Mouse (Mus musculus) C2C12 (cell line): ENCODE results near the gene 1700011L22Rik. TPM values are rescaled to one million over a fixed set of nuclear protein-coding genes. Genes with fewer than 3 reads are reported as not detected.

Source experiments
- H3K27me3 ChIP-seq: one replicate; pipeline ENCODE4 v1.6.1; 2011; ENCODE audit not compliant: control insufficient read depth, insufficient read depth, insufficient read length
- H3K36me3 ChIP-seq: one replicate; pipeline ENCODE4 v1.6.1; 2011; ENCODE audit not compliant: control insufficient read depth, insufficient read depth
- H3K4me3 ChIP-seq: one replicate; pipeline ENCODE4 v1.5.1; 2011; ENCODE audit warnings: mild to moderate bottlenecking, control low read depth; ENCODE audit not compliant: poor library complexity, insufficient read depth, severe bottlenecking
- H3K79me2 ChIP-seq: one replicate; pipeline ENCODE4 v1.6.1; 2011; ENCODE audit not compliant: control insufficient read depth, insufficient read depth
- H3K79me3 ChIP-seq: one replicate; pipeline ENCODE4 v1.6.1; 2011; ENCODE audit warnings: low read depth, control low read depth
- H3ac ChIP-seq: one replicate; pipeline ENCODE3; 2011; ENCODE audit warnings: low read depth; ENCODE audit not compliant: control insufficient read depth, insufficient read length
- CEBPB ChIP-seq: IDR thresholded peaks from one replicate; pipeline ENCODE4 v1.6.1; 2011; ENCODE audit warnings: low read depth, mild to moderate bottlenecking, control low read depth, moderate library complexity
- CTCF ChIP-seq: IDR thresholded peaks from one replicate; pipeline ENCODE4 v1.5.1; 2011; ENCODE audit not compliant: control insufficient read depth, insufficient read depth, insufficient read length
- FOSL1 ChIP-seq: IDR thresholded peaks from one replicate; pipeline ENCODE4 v1.8.0; 2011; ENCODE audit warnings: mild to moderate bottlenecking, low read length; ENCODE audit not compliant: poor library complexity, insufficient read depth, severe bottlenecking
- MAX ChIP-seq: IDR thresholded peaks from one replicate; pipeline ENCODE4 v1.6.1; 2011; ENCODE audit warnings: mild to moderate bottlenecking, control low read depth
- MYOD1 ChIP-seq: IDR thresholded peaks from one replicate; pipeline ENCODE4 v1.6.1; 2011; ENCODE audit warnings: low read depth; ENCODE audit not compliant: control insufficient read depth, insufficient read length
- MYOG ChIP-seq: IDR thresholded peaks from one replicate; pipeline ENCODE4 v1.6.1; 2011; ENCODE audit not compliant: control insufficient read depth, insufficient read length; ENCODE audit errors: extremely low read depth
- USF1 ChIP-seq: IDR thresholded peaks from one replicate; pipeline ENCODE4 v1.6.1; 2011; ENCODE audit warnings: low read depth, mild to moderate bottlenecking, control low read depth, moderate library complexity
- polyA plus RNA-seq: library from polyadenylated mRNA; unstranded; fragments of >200 nt; fragmentation: generic; extraction: Trizol; gene quantifications from one replicate; pipeline ENCODE4 v1.2.1, GENCODE M21; 2012; ENCODE audit warnings: missing spikeins

The 1700011L22Rik gene
- polyA plus RNA-seq, 1 experiment: not detected

DNA sequence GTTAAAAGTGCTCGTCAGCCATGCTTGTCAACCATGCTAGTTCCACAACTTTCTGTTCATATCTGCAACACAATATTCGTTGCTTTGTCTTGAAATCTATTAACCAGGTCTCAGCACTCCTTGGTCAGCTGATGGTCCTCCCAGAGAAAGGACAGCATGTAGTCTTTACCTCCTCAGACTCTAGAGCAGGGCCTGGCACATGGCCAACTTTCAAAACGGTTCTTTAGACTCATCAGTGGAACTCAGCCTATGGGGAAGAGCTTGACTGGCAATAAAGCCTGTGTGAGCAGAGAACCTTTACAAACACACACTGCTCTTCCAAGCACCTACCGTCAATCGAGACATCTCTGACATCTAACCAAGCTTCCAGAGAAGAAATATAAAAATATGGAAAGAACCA, 41.2 kb upstream of the 1700011L22Rik start:
- H3K27me3 ChIP-seq: no peaks in the 10 kb centered on the region
- no peak for TF ChIP-seq USF1
- no peak for TF ChIP-seq MYOG
- H3K36me3 ChIP-seq: no peaks in the 10 kb centered on the region
- H3K79me2 ChIP-seq: no peaks in the 10 kb centered on the region
- no peaks in the 10 kb centered on the region for H3K79me3 ChIP-seq
- H3K4me3 ChIP-seq: no peak overlapping the region
- H3ac ChIP-seq: no peak overlapping the region

DNA sequence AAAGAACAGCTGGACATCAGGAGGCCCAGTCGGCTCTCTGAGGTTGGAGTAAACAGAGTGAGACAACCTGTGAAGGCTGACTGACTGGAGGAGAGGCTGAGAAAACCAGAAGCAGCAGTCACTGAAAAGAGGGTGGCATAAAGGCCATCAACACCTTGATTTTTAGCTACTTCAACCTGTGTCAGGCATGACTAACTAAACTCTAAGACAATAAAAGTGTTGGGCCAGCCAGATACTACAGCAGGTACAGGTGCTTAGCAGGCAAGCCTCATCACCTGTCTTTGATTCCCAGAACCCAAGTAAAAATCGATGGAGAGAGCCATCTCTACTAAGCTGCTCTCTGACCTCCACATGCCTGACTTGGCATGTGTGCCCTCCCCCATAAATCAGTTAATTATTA, 40.3 kb upstream of the 1700011L22Rik start:
- Histone ChIP-seq H3K4me3 (no peak overlapping the region), H3K36me3 (no peaks in the 10 kb centered on the region), H3K79me2 (no peaks in the 10 kb centered on the region), H3K79me3 (no peaks in the 10 kb centered on the region), H3K27me3 (no peaks in the 10 kb centered on the region), H3ac (no peak overlapping the region)
- no peak for TF ChIP-seq CEBPB
- TF ChIP-seq MAX: no peak
- TF ChIP-seq USF1: no peak
- TF ChIP-seq MYOG: no peak
- TF ChIP-seq FOSL1: no peak
- TF ChIP-seq CTCF: no peak
- no peak for TF ChIP-seq MYOD1

DNA sequence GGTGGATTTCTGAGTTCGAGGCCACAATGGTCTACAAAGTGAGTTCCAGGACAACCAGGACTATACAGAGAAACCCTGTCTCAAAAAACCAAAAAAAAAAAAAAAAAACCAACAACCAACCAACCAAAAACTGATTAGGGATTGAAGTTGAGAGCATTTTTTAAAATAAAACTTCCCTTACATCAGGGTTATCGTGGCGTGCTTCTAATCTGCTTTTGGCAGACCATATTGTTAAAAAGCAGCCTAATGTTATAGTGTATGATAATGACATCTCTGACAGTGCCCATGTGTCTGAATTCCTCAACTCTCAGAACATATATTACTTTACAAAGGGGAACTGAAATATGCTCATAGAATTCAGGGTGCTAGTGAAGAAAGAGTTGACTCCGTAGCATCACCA, 39.9 kb upstream of the 1700011L22Rik start:
- Histone ChIP-seq H3K4me3 (no peak overlapping the region), H3K79me3 (no peaks in the 10 kb centered on the region), H3K36me3 (no peaks in the 10 kb centered on the region), H3K79me2 (no peaks in the 10 kb centered on the region), H3ac (no peak overlapping the region), H3K27me3 (no peaks in the 10 kb centered on the region)
- no peak for TF ChIP-seq CTCF
- no peak for TF ChIP-seq MYOD1
- TF ChIP-seq CEBPB: no peak
- TF ChIP-seq MAX: no peak
- TF ChIP-seq USF1: no peak
- TF ChIP-seq FOSL1: no peak
- TF ChIP-seq MYOG: no peak

DNA sequence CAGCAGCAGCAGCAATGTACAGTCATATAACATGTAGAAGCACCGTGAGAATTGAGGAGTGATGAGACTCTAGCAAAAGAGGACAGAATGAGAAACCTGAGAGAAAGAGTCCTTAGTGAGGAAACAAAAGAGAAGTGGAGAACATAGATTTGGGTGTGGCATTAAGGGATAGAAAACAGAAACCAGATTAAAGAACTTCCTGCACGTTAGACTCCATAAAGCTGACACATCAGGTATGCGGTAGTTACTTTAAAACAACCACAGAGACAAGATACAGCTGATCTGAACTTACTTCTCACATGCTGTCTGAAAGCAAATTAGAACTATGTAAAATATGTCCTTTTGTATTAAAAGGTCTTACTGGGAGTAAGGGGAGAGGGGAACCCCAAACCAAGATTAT, 38.1 kb upstream of the 1700011L22Rik start:
- Histone ChIP-seq H3K4me3 (no peak overlapping the region), H3K79me3 (no peaks in the 10 kb centered on the region), H3K36me3 (no peaks in the 10 kb centered on the region), H3K27me3 (no peaks in the 10 kb centered on the region), H3K79me2 (no peaks in the 10 kb centered on the region), H3ac (no peak overlapping the region)
- no peak for TF ChIP-seq FOSL1
- no peak for TF ChIP-seq CEBPB
- TF ChIP-seq CTCF: no peak
- no peak for TF ChIP-seq USF1
- no peak for TF ChIP-seq MYOG
- no peak for TF ChIP-seq MYOD1
- TF ChIP-seq MAX: no peak

DNA sequence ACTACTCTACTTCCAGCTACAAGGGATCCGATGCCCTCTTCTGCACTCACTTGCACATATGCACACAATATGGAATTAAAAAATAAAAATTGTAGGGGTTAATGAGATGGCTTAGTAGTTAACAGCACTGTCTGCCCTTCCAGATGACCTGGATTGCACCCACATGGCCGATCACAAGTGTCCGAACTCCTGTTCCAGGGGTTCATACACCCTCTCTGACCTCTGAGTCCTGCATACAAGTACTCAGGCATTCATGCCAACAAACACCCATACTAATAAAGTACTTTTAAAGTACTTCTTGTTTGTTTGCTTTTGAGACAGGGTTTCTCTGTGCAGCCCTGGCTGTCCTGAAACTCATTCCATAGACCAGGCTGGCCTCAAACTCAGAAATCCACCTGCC, 36.3 kb upstream of the 1700011L22Rik start:
- TF ChIP-seq CTCF: no peak
- TF ChIP-seq MYOD1: no peak
- no peak for TF ChIP-seq MYOG
- TF ChIP-seq CEBPB: no peak
- no peak for TF ChIP-seq USF1
- no peak for TF ChIP-seq MAX
- TF ChIP-seq FOSL1: no peak
- Histone ChIP-seq H3K79me3 (no peaks in the 10 kb centered on the region), H3ac (no peak overlapping the region), H3K4me3 (no peak overlapping the region), H3K36me3 (no peaks in the 10 kb centered on the region), H3K79me2 (no peaks in the 10 kb centered on the region), H3K27me3 (no peaks in the 10 kb centered on the region)

DNA sequence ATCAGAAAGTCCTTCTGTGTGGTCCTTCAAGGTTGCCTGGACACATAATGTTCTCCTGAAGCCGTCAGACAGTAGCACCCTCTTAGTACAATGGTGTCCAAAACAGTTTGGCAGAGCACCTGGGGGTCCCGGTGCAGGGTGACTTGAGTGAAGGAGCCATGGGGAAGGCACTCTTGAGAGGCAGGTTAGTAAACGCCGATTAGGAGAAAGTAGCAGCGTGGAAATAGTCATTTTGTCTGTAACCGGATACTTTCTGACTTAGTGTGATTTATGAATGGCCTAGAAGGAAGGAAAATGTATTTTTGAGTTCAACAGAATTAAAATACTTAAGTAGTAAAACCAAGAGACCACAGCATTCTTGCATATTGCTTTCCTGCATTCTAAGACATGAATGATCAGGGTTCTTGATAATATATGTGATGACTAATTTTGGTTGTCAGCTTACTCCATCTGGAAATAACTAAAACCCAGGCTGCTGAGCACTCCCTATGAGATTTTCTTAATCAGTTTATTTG, 33.1 kb upstream of the 1700011L22Rik start:
- Histone ChIP-seq H3K4me3 (no peak overlapping the region), H3K79me3 (no peaks in the 10 kb centered on the region), H3K79me2 (no peaks in the 10 kb centered on the region), H3K36me3 (peaks cover 5% of the 10 kb centered on the region), H3ac (no peak overlapping the region), H3K27me3 (no peaks in the 10 kb centered on the region)
- TF ChIP-seq CEBPB (no peak), USF1 (no peak), MYOG (no peak), MYOD1 (no peak), CTCF (no peak), MAX (no peak), FOSL1 (no peak)
